In genomic region chr2:41675666-41676429, GRCm38 (mm10) we compare ENCODE assay signal across 20 mouse cellular contexts.
DNase-seq lines count a peak whose midpoint lies in the region; ATAC-seq and TF ChIP-seq lines count a peak whose summit lies in the region.
"Had no signal": no experiment of that assay in that cellular context is flagged by ENCODE, and none has a peak within 500 bp of the region (broad histone marks: within the 10 kb centered on the region; RNA-seq: fewer than 3 reads in every experiment).

No protein-coding gene starts in this region.

- no peak overlapping the region for H3K4me2 ChIP-seq in midbrain, embryonic 14.5 days (ENCODE audit: low read length)
- H3K4me2 ChIP-seq in midbrain, embryonic 15.5 days, result no peak overlapping the region
- no peak overlapping the region for H3K4me2 ChIP-seq in forebrain, embryonic 13.5 days
- no peak overlapping the region for H3K4me2 ChIP-seq in forebrain, postnatal 0 days (ENCODE audit: low read depth)
- H3K4me2 ChIP-seq: embryonic facial prominence, embryonic 12.5 days; heart, embryonic 13.5 days had no signal

- H3K4me3 ChIP-seq in midbrain, embryonic 14.5 days (replicated peaks; ENCODE audit: low read depth, low read length), result no peak overlapping the region
- no peak overlapping the region for H3K4me3 ChIP-seq in midbrain, embryonic 15.5 days
- no peak overlapping the region for H3K4me3 ChIP-seq in forebrain, embryonic 13.5 days
- no peak overlapping the region for H3K4me3 ChIP-seq in forebrain, postnatal 0 days (ENCODE audit: low read depth, low read length)
- H3K4me3 ChIP-seq: embryonic facial prominence, embryonic 12.5 days; gastrocnemius, adult 2 months; heart, embryonic 13.5 days had no signal

- H3K4me1 ChIP-seq in midbrain, embryonic 14.5 days (ENCODE audit: control insufficient read depth, insufficient read depth, low read length), result peaks cover under 1% of the 10 kb centered on the region; the same call in 1 of the 2 replicates
- H3K4me1 ChIP-seq in midbrain, embryonic 15.5 days, result no peaks in the 10 kb centered on the region
- peaks cover 10% of the 10 kb centered on the region; the same call in 1 of the 2 replicates for H3K4me1 ChIP-seq in forebrain, embryonic 13.5 days
- no peaks in the 10 kb centered on the region for H3K4me1 ChIP-seq in forebrain, postnatal 0 days (ENCODE audit: insufficient read depth)
- H3K4me1 ChIP-seq: embryonic facial prominence, embryonic 12.5 days; heart, embryonic 13.5 days had no signal

- no peak for DNase-seq in frontal cortex, adult 2 months (ENCODE audit: extremely low spot score in 1 of 2, low spot score in 1 of 2)
- DNase-seq in midbrain, embryonic 14.5 days, result peak; percentile 11
- peak; percentile 35 for DNase-seq in forebrain, postnatal 0 days
- no peak for DNase-seq in ovary, postnatal 36 days (ENCODE audit: low spot score)
- DNase-seq in kidney, postnatal 36 days, result no peak
- DNase-seq: adrenal gland, postnatal 25 days; cerebellum, adult 2 months; cerebellum, postnatal 10 days; gastrocnemius, adult 2 months; gastrocnemius, postnatal 25 days; heart, postnatal 36 days; kidney, adult 11 months had no signal

- TF ChIP-seq CTCF in forebrain, postnatal 0 days (IDR thresholded peaks at IDR 0.05; ENCODE audit: low read depth), result no peak

- H3K9me3 ChIP-seq in midbrain, embryonic 14.5 days (ENCODE audit: control insufficient read depth, low read length), result no peaks in the 10 kb centered on the region
- H3K9me3 ChIP-seq in midbrain, embryonic 15.5 days, result no peaks in the 10 kb centered on the region
- H3K9me3 ChIP-seq in forebrain, embryonic 13.5 days (replicated peaks), result no peaks in the 10 kb centered on the region
- no peaks in the 10 kb centered on the region for H3K9me3 ChIP-seq in forebrain, postnatal 0 days (ENCODE audit: low read length)
- H3K9me3 ChIP-seq: embryonic facial prominence, embryonic 12.5 days; heart, embryonic 13.5 days had no signal

- H3K36me3 ChIP-seq in midbrain, embryonic 14.5 days (ENCODE audit: control insufficient read depth, insufficient read depth, low read length), result no peaks in the 10 kb centered on the region
- no peaks in the 10 kb centered on the region for H3K36me3 ChIP-seq in midbrain, embryonic 15.5 days (replicated peaks)
- no peaks in the 10 kb centered on the region for H3K36me3 ChIP-seq in forebrain, embryonic 13.5 days (ENCODE audit: poor library complexity, severe bottlenecking)
- no peaks in the 10 kb centered on the region for H3K36me3 ChIP-seq in forebrain, postnatal 0 days (ENCODE audit: insufficient read depth)
- H3K36me3 ChIP-seq: embryonic facial prominence, embryonic 12.5 days; heart, embryonic 13.5 days had no signal

- ATAC-seq in frontal cortex, adult (ENCODE audit: low TSS enrichment), result 0 out of 2 replicates have a peak, but pooled peaks have one; percentile 38
- no peak for ATAC-seq in midbrain, embryonic 14.5 days (ENCODE audit: low FRiP score, low TSS enrichment)
- ATAC-seq in midbrain, embryonic 15.5 days (replicated peaks), result no peak
- peak; percentile 90 for ATAC-seq in forebrain, embryonic 13.5 days
- ATAC-seq in forebrain, postnatal 0 days, result peak; percentile 58
- ATAC-seq: activated CD4-positive, CD25-positive, alpha-beta regulatory T cell, adult 4 months; hindbrain, embryonic 16.5 days; Patski had no signal

- 72% methylated on average over 4 of the region's 4 CpGs for WGBS in midbrain, embryonic 14.5 days
- WGBS in midbrain, embryonic 15.5 days, result 65% methylated on average over 4 of the region's 4 CpGs
- WGBS in forebrain, embryonic 13.5 days, result 17% methylated on average over 4 of the region's 4 CpGs
- 21% methylated on average over 4 of the region's 4 CpGs for WGBS in forebrain, postnatal 0 days

- H3K27ac ChIP-seq in midbrain, embryonic 14.5 days (replicated peaks; ENCODE audit: low read depth, low read length), result no peak overlapping the region
- H3K27ac ChIP-seq in midbrain, embryonic 15.5 days, result no peak overlapping the region
- H3K27ac ChIP-seq in forebrain, embryonic 13.5 days, result peak overlapping the region; percentile 25; the same call in 1 of the 2 replicates
- no peak overlapping the region for H3K27ac ChIP-seq in forebrain, postnatal 0 days (ENCODE audit: low read depth, low read length)
- H3K27ac ChIP-seq: embryonic facial prominence, embryonic 12.5 days; gastrocnemius, adult 2 months; heart, embryonic 13.5 days had no signal

- H3K27me3 ChIP-seq in midbrain, embryonic 14.5 days (ENCODE audit: control insufficient read depth, insufficient read depth, low read length), result no peaks in the 10 kb centered on the region
- H3K27me3 ChIP-seq in midbrain, embryonic 15.5 days (replicated peaks), result no peaks in the 10 kb centered on the region
- no peaks in the 10 kb centered on the region for H3K27me3 ChIP-seq in forebrain, embryonic 13.5 days
- H3K27me3 ChIP-seq in forebrain, postnatal 0 days (ENCODE audit: insufficient read depth, low read length), result no peaks in the 10 kb centered on the region
- H3K27me3 ChIP-seq: embryonic facial prominence, embryonic 12.5 days; heart, embryonic 13.5 days; Patski had no signal

- no peak overlapping the region for H3K9ac ChIP-seq in midbrain, embryonic 14.5 days (replicated peaks; ENCODE audit: low read length)
- no peak overlapping the region for H3K9ac ChIP-seq in midbrain, embryonic 15.5 days
- no peak overlapping the region for H3K9ac ChIP-seq in forebrain, embryonic 13.5 days
- no peak overlapping the region for H3K9ac ChIP-seq in forebrain, postnatal 0 days
- H3K9ac ChIP-seq: embryonic facial prominence, embryonic 12.5 days; heart, embryonic 13.5 days had no signal

Comparison
In these comparisons a context has a peak if more than half of its experiments do, and no peak if none do; other contexts are left out.
1. ATAC-seq: peak in frontal cortex, adult (single experiment), forebrain, embryonic 13.5 days (single experiment) and forebrain, postnatal 0 days (single experiment); none in midbrain, embryonic 14.5 days (single experiment) and midbrain, embryonic 15.5 days (single experiment).
2. DNase-seq: peak in midbrain, embryonic 14.5 days (single experiment) and forebrain, postnatal 0 days (single experiment); none in frontal cortex, adult 2 months (0 of 2), ovary, postnatal 36 days (single experiment) and kidney, postnatal 36 days (0 of 2).